Mouse (Mus musculus): Measurements from ENCODE around the gene Morc1. TPM values are rescaled to one million over a fixed set of nuclear protein-coding genes. Genes with fewer than 3 reads are reported as not detected.

Gene Morc1
- polyA plus RNA-seq, 1 experiment from 2014 or later = 0.23 TPM

- 22% methylated on average over 8 of the region's 8 CpGs for WGBS
- ATAC-seq (ENCODE audit: low read depth) = no peak
- H3K9ac ChIP-seq (ENCODE audit: low read length) = no peak overlapping the region
- no peak overlapping the region for H3K4me3 ChIP-seq (ENCODE audit: low read length)
- no peaks in the 10 kb centered on the region for H3K36me3 ChIP-seq (ENCODE audit: control insufficient read depth, insufficient read depth, low read length)
- H3K27ac ChIP-seq (ENCODE audit: low read length) = no peak overlapping the region
- no peak overlapping the region for H3K4me2 ChIP-seq (ENCODE audit: low read depth, low read length)
- H3K9me3 ChIP-seq (ENCODE audit: control insufficient read depth, low read length) = no peaks in the 10 kb centered on the region
- no peaks in the 10 kb centered on the region for H3K27me3 ChIP-seq (ENCODE audit: control insufficient read depth, insufficient read depth, low read depth, low read length)
- no peaks in the 10 kb centered on the region for H3K4me1 ChIP-seq (replicated peaks; ENCODE audit: control insufficient read depth, insufficient read depth, low read length)
Observed at GRCm38 (mm10) chr16:48630466-48630865, 199.4 kb downstream of the Morc1 start.

- no peak overlapping the region for H3K27ac ChIP-seq (ENCODE audit: low read length)
- ATAC-seq (ENCODE audit: low read depth) = no peak
- no peaks in the 10 kb centered on the region for H3K27me3 ChIP-seq (ENCODE audit: control insufficient read depth, insufficient read depth, low read depth, low read length)
- WGBS = 85% methylated on average over 6 of the region's 6 CpGs
- no peaks in the 10 kb centered on the region for H3K4me1 ChIP-seq (replicated peaks; ENCODE audit: control insufficient read depth, insufficient read depth, low read length)
- no peak overlapping the region for H3K4me2 ChIP-seq (ENCODE audit: low read depth, low read length)
- no peaks in the 10 kb centered on the region for H3K36me3 ChIP-seq (ENCODE audit: control insufficient read depth, insufficient read depth, low read length)
- no peak overlapping the region for H3K9ac ChIP-seq (ENCODE audit: low read length)
- no peak overlapping the region for H3K4me3 ChIP-seq (ENCODE audit: low read length)
- no peaks in the 10 kb centered on the region for H3K9me3 ChIP-seq (ENCODE audit: control insufficient read depth, low read length)
Observed at GRCm38 (mm10) chr16:48632351-48632750, 201.3 kb downstream of the Morc1 start.

- WGBS = 51% methylated on average over 2 of the region's 2 CpGs
- H3K27me3 ChIP-seq (ENCODE audit: control insufficient read depth, insufficient read depth, low read depth, low read length) = no peaks in the 10 kb centered on the region
- H3K9ac ChIP-seq (ENCODE audit: low read length) = no peak overlapping the region
- no peak overlapping the region for H3K4me2 ChIP-seq (ENCODE audit: low read depth, low read length)
- H3K9me3 ChIP-seq (ENCODE audit: control insufficient read depth, low read length) = no peaks in the 10 kb centered on the region
- H3K27ac ChIP-seq (ENCODE audit: low read length) = no peak overlapping the region
- H3K4me3 ChIP-seq (ENCODE audit: low read length) = no peak overlapping the region
- no peaks in the 10 kb centered on the region for H3K4me1 ChIP-seq (replicated peaks; ENCODE audit: control insufficient read depth, insufficient read depth, low read length)
- no peaks in the 10 kb centered on the region for H3K36me3 ChIP-seq (ENCODE audit: control insufficient read depth, insufficient read depth, low read length)
- ATAC-seq (ENCODE audit: low read depth) = no peak
Observed at GRCm38 (mm10) chr16:48646246-48646645, 215.2 kb downstream of the Morc1 start.

- no peaks in the 10 kb centered on the region for H3K4me1 ChIP-seq (replicated peaks; ENCODE audit: control insufficient read depth, insufficient read depth, low read length)
- no peak for ATAC-seq (ENCODE audit: low read depth)
Observed at GRCm38 (mm10) chr16:48671696-48672095, 240.7 kb downstream of the Morc1 start.

GRCm38 (mm10) chr16:48672664-48673063 is 241.6 kb downstream of the Morc1 start:
- Histone ChIP-seq H3K9ac (ENCODE audit: low read length) (no peak overlapping the region), H3K36me3 (ENCODE audit: control insufficient read depth, insufficient read depth, low read length) (no peaks in the 10 kb centered on the region), H3K4me3 (ENCODE audit: low read length) (no peak overlapping the region), H3K27ac (ENCODE audit: low read length) (no peak overlapping the region), H3K4me1 (replicated peaks; ENCODE audit: control insufficient read depth, insufficient read depth, low read length) (no peaks in the 10 kb centered on the region), H3K4me2 (ENCODE audit: low read depth, low read length) (no peak overlapping the region), H3K27me3 (ENCODE audit: control insufficient read depth, insufficient read depth, low read depth, low read length) (no peaks in the 10 kb centered on the region), H3K9me3 (ENCODE audit: control insufficient read depth, low read length) (no peaks in the 10 kb centered on the region)
- WGBS = 67% methylated on average over 3 of the region's 3 CpGs
- ATAC-seq (ENCODE audit: low read depth) = no peak

More at GRCm38 (mm10) chr16:48671696-48672095, 240.7 kb downstream of the Morc1 start:
- no peak overlapping the region for H3K27ac ChIP-seq (ENCODE audit: low read length)
- no peaks in the 10 kb centered on the region for H3K36me3 ChIP-seq (ENCODE audit: control insufficient read depth, insufficient read depth, low read length)
- no peaks in the 10 kb centered on the region for H3K27me3 ChIP-seq (ENCODE audit: control insufficient read depth, insufficient read depth, low read depth, low read length)
- no peak overlapping the region for H3K4me2 ChIP-seq (ENCODE audit: low read depth, low read length)
- H3K9ac ChIP-seq (ENCODE audit: low read length) = no peak overlapping the region
- WGBS = 46% methylated on average over 5 of the region's 5 CpGs
- H3K4me3 ChIP-seq (ENCODE audit: low read length) = no peak overlapping the region
- H3K9me3 ChIP-seq (ENCODE audit: control insufficient read depth, low read length) = no peaks in the 10 kb centered on the region

- 3% methylated on average over 10 of the region's 10 CpGs for WGBS
- Histone ChIP-seq H3K27ac (ENCODE audit: low read length) (no peak overlapping the region), H3K4me2 (ENCODE audit: low read depth, low read length) (no peak overlapping the region), H3K4me1 (replicated peaks; ENCODE audit: control insufficient read depth, insufficient read depth, low read length) (no peaks in the 10 kb centered on the region), H3K36me3 (ENCODE audit: control insufficient read depth, insufficient read depth, low read length) (no peaks in the 10 kb centered on the region), H3K4me3 (ENCODE audit: low read length) (no peak overlapping the region), H3K9me3 (ENCODE audit: control insufficient read depth, low read length) (no peaks in the 10 kb centered on the region), H3K27me3 (ENCODE audit: control insufficient read depth, insufficient read depth, low read depth, low read length) (no peaks in the 10 kb centered on the region), H3K9ac (ENCODE audit: low read length) (no peak overlapping the region)
- peak; percentile 86 for ATAC-seq (ENCODE audit: low read depth)
Observed at GRCm38 (mm10) chr16:48675607-48676006, 244.6 kb downstream of the Morc1 start.

GRCm38 (mm10) chr16:48676205-48676604 is 245.2 kb downstream of the Morc1 start:
- H3K4me3 ChIP-seq (ENCODE audit: low read length) = no peak overlapping the region
- no peaks in the 10 kb centered on the region for H3K27me3 ChIP-seq (ENCODE audit: control insufficient read depth, insufficient read depth, low read depth, low read length)
- no peaks in the 10 kb centered on the region for H3K36me3 ChIP-seq (ENCODE audit: control insufficient read depth, insufficient read depth, low read length)
- H3K9me3 ChIP-seq (ENCODE audit: control insufficient read depth, low read length) = no peaks in the 10 kb centered on the region
- no peak overlapping the region for H3K9ac ChIP-seq (ENCODE audit: low read length)
- no peaks in the 10 kb centered on the region for H3K4me1 ChIP-seq (replicated peaks; ENCODE audit: control insufficient read depth, insufficient read depth, low read length)
- no peak overlapping the region for H3K27ac ChIP-seq (ENCODE audit: low read length)
- no peak for ATAC-seq (ENCODE audit: low read depth)
- WGBS = 54% methylated on average over 2 of the region's 2 CpGs
- H3K4me2 ChIP-seq (ENCODE audit: low read depth, low read length) = no peak overlapping the region

- no peaks in the 10 kb centered on the region for H3K27me3 ChIP-seq (ENCODE audit: control insufficient read depth, insufficient read depth, low read depth, low read length)
- WGBS = 74% methylated on average over 5 of the region's 5 CpGs
- no peak for ATAC-seq (ENCODE audit: low read depth)
Observed at GRCm38 (mm10) chr16:48677381-48677780, 246.3 kb downstream of the Morc1 start.

GRCm38 (mm10) chr16:48678029-48678428 is 247.0 kb downstream of the Morc1 start:
- H3K36me3 ChIP-seq (ENCODE audit: control insufficient read depth, insufficient read depth, low read length) = no peaks in the 10 kb centered on the region
- H3K27me3 ChIP-seq (ENCODE audit: control insufficient read depth, insufficient read depth, low read depth, low read length) = no peaks in the 10 kb centered on the region
- WGBS = 81% methylated on average over 1 of the region's 1 CpGs
- H3K4me3 ChIP-seq (ENCODE audit: low read length) = no peak overlapping the region
- no peak overlapping the region for H3K4me2 ChIP-seq (ENCODE audit: low read depth, low read length)
- no peaks in the 10 kb centered on the region for H3K9me3 ChIP-seq (ENCODE audit: control insufficient read depth, low read length)
- ATAC-seq (ENCODE audit: low read depth) = no peak
- H3K9ac ChIP-seq (ENCODE audit: low read length) = no peak overlapping the region
- no peaks in the 10 kb centered on the region for H3K4me1 ChIP-seq (replicated peaks; ENCODE audit: control insufficient read depth, insufficient read depth, low read length)
- no peak overlapping the region for H3K27ac ChIP-seq (ENCODE audit: low read length)

More at GRCm38 (mm10) chr16:48677381-48677780, 246.3 kb downstream of the Morc1 start:
- no peak overlapping the region for H3K27ac ChIP-seq (ENCODE audit: low read length)
- H3K4me2 ChIP-seq (ENCODE audit: low read depth, low read length) = no peak overlapping the region
- no peak overlapping the region for H3K4me3 ChIP-seq (ENCODE audit: low read length)
- no peaks in the 10 kb centered on the region for H3K9me3 ChIP-seq (ENCODE audit: control insufficient read depth, low read length)
- no peak overlapping the region for H3K9ac ChIP-seq (ENCODE audit: low read length)
- H3K36me3 ChIP-seq (ENCODE audit: control insufficient read depth, insufficient read depth, low read length) = no peaks in the 10 kb centered on the region
- no peaks in the 10 kb centered on the region for H3K4me1 ChIP-seq (replicated peaks; ENCODE audit: control insufficient read depth, insufficient read depth, low read length)

All from lung, embryonic 16.5 days (tissue).